Mouse (Mus musculus): ENCODE data around the gene Itfg1. TPM values are rescaled to one million over a fixed set of nuclear protein-coding genes. Genes with fewer than 3 reads are reported as not detected.
"Not testable (repeated sequence)": the region's sequence is repeated elsewhere in the genome, so short reads cannot be mapped to it uniquely, and the experiment has no call there.

Itfg1 gene
- polyA plus RNA-seq, 1 experiment from 2014 or later, result 58.9 TPM

- Histone ChIP-seq H3K27me3 (replicated peaks; ENCODE audit: control insufficient read depth, insufficient read depth, low read length) (no peaks in the 10 kb centered on the region), H3K4me1 (ENCODE audit: control insufficient read depth, insufficient read depth, low read length) (no peaks in the 10 kb centered on the region), H3K4me2 (ENCODE audit: low read depth, low read length) (no peak overlapping the region), H3K36me3 (ENCODE audit: control insufficient read depth, insufficient read depth, low read length) (no peaks in the 10 kb centered on the region), H3K9me3 (ENCODE audit: control insufficient read depth, low read length) (no peaks in the 10 kb centered on the region), H3K9ac (ENCODE audit: low read depth, low read length) (no peak overlapping the region), H3K27ac (ENCODE audit: low read length) (no peak overlapping the region), H3K4me3 (ENCODE audit: low read length) (no peak overlapping the region)
- ATAC-seq, result no peak
Measured at GRCm38 (mm10) chr8:85845887-85846286, 5.2 kb upstream of the Itfg1 start.

- peak overlapping the region; percentile 86 for H3K4me2 ChIP-seq (ENCODE audit: low read depth, low read length)
- no peaks in the 10 kb centered on the region for H3K27me3 ChIP-seq (replicated peaks; ENCODE audit: control insufficient read depth, insufficient read depth, low read length)
- no peaks in the 10 kb centered on the region for H3K9me3 ChIP-seq (ENCODE audit: control insufficient read depth, low read length)
- peak overlapping the region; percentile 92 for H3K9ac ChIP-seq (ENCODE audit: low read depth, low read length)
- H3K4me3 ChIP-seq (ENCODE audit: low read length), result peak overlapping the region; percentile 87
- ATAC-seq, result no peak
- WGBS, result 8% methylated on average over 4 of the region's 4 CpGs
- H3K27ac ChIP-seq (ENCODE audit: low read length), result peak overlapping the region; percentile 97; the same call in 1 of the 2 replicates
- H3K4me1 ChIP-seq (ENCODE audit: control insufficient read depth, insufficient read depth, low read length), result peaks cover 7% of the 10 kb centered on the region
- no peaks in the 10 kb centered on the region for H3K36me3 ChIP-seq (ENCODE audit: control insufficient read depth, insufficient read depth, low read length)
Measured at GRCm38 (mm10) chr8:85841489-85841795, 721 bp upstream of the Itfg1 start.

- peak overlapping the region; percentile 97 for H3K27ac ChIP-seq (ENCODE audit: low read length)
- H3K4me2 ChIP-seq (ENCODE audit: low read depth, low read length), result peak overlapping the region; percentile 86
- H3K9ac ChIP-seq (ENCODE audit: low read depth, low read length), result peak overlapping the region; percentile 92
- no peaks in the 10 kb centered on the region for H3K9me3 ChIP-seq (ENCODE audit: control insufficient read depth, low read length)
- peaks cover 7% of the 10 kb centered on the region for H3K4me1 ChIP-seq (ENCODE audit: control insufficient read depth, insufficient read depth, low read length)
- no peak for ATAC-seq
- H3K27me3 ChIP-seq (replicated peaks; ENCODE audit: control insufficient read depth, insufficient read depth, low read length), result no peaks in the 10 kb centered on the region
- H3K36me3 ChIP-seq (ENCODE audit: control insufficient read depth, insufficient read depth, low read length), result no peaks in the 10 kb centered on the region
- H3K4me3 ChIP-seq (ENCODE audit: low read length), result peak overlapping the region; percentile 87
- 1% methylated on average over 21 of the region's 21 CpGs for WGBS
Measured at GRCm38 (mm10) chr8:85839916-85840656, 635 bp downstream of the Itfg1 start.

GRCm38 (mm10) chr8:85813621-85814020 is 27.1 kb downstream of the Itfg1 start:
- Histone ChIP-seq H3K27me3 (replicated peaks; ENCODE audit: control insufficient read depth, insufficient read depth, low read length) (no peaks in the 10 kb centered on the region), H3K27ac (ENCODE audit: low read length) (no peak overlapping the region), H3K4me3 (ENCODE audit: low read length) (no peak overlapping the region), H3K36me3 (ENCODE audit: control insufficient read depth, insufficient read depth, low read length) (peaks cover 2% of the 10 kb centered on the region; the same call in 1 of the 2 replicates), H3K4me1 (ENCODE audit: control insufficient read depth, insufficient read depth, low read length) (no peaks in the 10 kb centered on the region), H3K9me3 (ENCODE audit: control insufficient read depth, low read length) (no peaks in the 10 kb centered on the region), H3K4me2 (ENCODE audit: low read depth, low read length) (no peak overlapping the region), H3K9ac (ENCODE audit: low read depth, low read length) (no peak overlapping the region)
- no peak for ATAC-seq

GRCm38 (mm10) chr8:85801408-85801807 is 39.3 kb downstream of the Itfg1 start:
- no peak overlapping the region for H3K4me3 ChIP-seq (ENCODE audit: low read length)
- ATAC-seq, result no peak
- WGBS, result 91% methylated on average over 1 of the region's 1 CpGs

GRCm38 (mm10) chr8:85800164-85800563 is 40.6 kb downstream of the Itfg1 start:
- no peaks in the 10 kb centered on the region for H3K4me1 ChIP-seq (ENCODE audit: control insufficient read depth, insufficient read depth, low read length)
- no peak overlapping the region for H3K4me2 ChIP-seq (ENCODE audit: low read depth, low read length)
- H3K9me3 ChIP-seq (ENCODE audit: control insufficient read depth, low read length), result no peaks in the 10 kb centered on the region
- H3K27me3 ChIP-seq (replicated peaks; ENCODE audit: control insufficient read depth, insufficient read depth, low read length), result no peaks in the 10 kb centered on the region
- H3K9ac ChIP-seq (ENCODE audit: low read depth, low read length), result no peak overlapping the region
- H3K4me3 ChIP-seq (ENCODE audit: low read length), result no peak overlapping the region
- H3K27ac ChIP-seq (ENCODE audit: low read length), result no peak overlapping the region
- WGBS, result 100% methylated on average over 1 of the region's 1 CpGs
- H3K36me3 ChIP-seq (ENCODE audit: control insufficient read depth, insufficient read depth, low read length), result no peaks in the 10 kb centered on the region
- ATAC-seq, result no peak

More at GRCm38 (mm10) chr8:85801408-85801807, 39.3 kb downstream of the Itfg1 start:
- no peak overlapping the region for H3K4me2 ChIP-seq (ENCODE audit: low read depth, low read length)
- H3K9me3 ChIP-seq (ENCODE audit: control insufficient read depth, low read length), result no peaks in the 10 kb centered on the region
- no peak overlapping the region for H3K9ac ChIP-seq (ENCODE audit: low read depth, low read length)
- no peaks in the 10 kb centered on the region for H3K4me1 ChIP-seq (ENCODE audit: control insufficient read depth, insufficient read depth, low read length)
- no peaks in the 10 kb centered on the region for H3K27me3 ChIP-seq (replicated peaks; ENCODE audit: control insufficient read depth, insufficient read depth, low read length)
- no peak overlapping the region for H3K27ac ChIP-seq (ENCODE audit: low read length)
- H3K36me3 ChIP-seq (ENCODE audit: control insufficient read depth, insufficient read depth, low read length), result no peaks in the 10 kb centered on the region

- H3K36me3 ChIP-seq (ENCODE audit: control insufficient read depth, insufficient read depth, low read length); H3K4me1 ChIP-seq (ENCODE audit: control insufficient read depth, insufficient read depth, low read length); H3K4me3 ChIP-seq (ENCODE audit: low read length); H3K27ac ChIP-seq (ENCODE audit: low read length); H3K4me2 ChIP-seq (ENCODE audit: low read depth, low read length); H3K9ac ChIP-seq (ENCODE audit: low read depth, low read length); H3K27me3 ChIP-seq (replicated peaks; ENCODE audit: control insufficient read depth, insufficient read depth, low read length); H3K9me3 ChIP-seq (ENCODE audit: control insufficient read depth, low read length): not testable (repeated sequence)
- ATAC-seq, result peak; percentile 67; the same call in 1 of the 2 replicates
- WGBS, result 67% methylated on average over 1 of the region's 1 CpGs
Measured at GRCm38 (mm10) chr8:85796392-85796791, 44.3 kb downstream of the Itfg1 start.

- Histone ChIP-seq H3K27ac (ENCODE audit: low read length) (no peak overlapping the region), H3K4me3 (ENCODE audit: low read length) (no peak overlapping the region), H3K9ac (ENCODE audit: low read depth, low read length) (no peak overlapping the region), H3K27me3 (replicated peaks; ENCODE audit: control insufficient read depth, insufficient read depth, low read length) (no peaks in the 10 kb centered on the region), H3K9me3 (ENCODE audit: control insufficient read depth, low read length) (no peaks in the 10 kb centered on the region), H3K36me3 (ENCODE audit: control insufficient read depth, insufficient read depth, low read length) (no peaks in the 10 kb centered on the region), H3K4me2 (ENCODE audit: low read depth, low read length) (no peak overlapping the region), H3K4me1 (ENCODE audit: control insufficient read depth, insufficient read depth, low read length) (no peaks in the 10 kb centered on the region)
- no peak for ATAC-seq
- 90% methylated on average over 3 of the region's 3 CpGs for WGBS
Measured at GRCm38 (mm10) chr8:85788341-85788740, 52.4 kb downstream of the Itfg1 start.

GRCm38 (mm10) chr8:85787909-85788308 is 52.8 kb downstream of the Itfg1 start:
- Histone ChIP-seq H3K9me3 (ENCODE audit: control insufficient read depth, low read length) (no peaks in the 10 kb centered on the region), H3K4me2 (ENCODE audit: low read depth, low read length) (no peak overlapping the region), H3K4me1 (ENCODE audit: control insufficient read depth, insufficient read depth, low read length) (no peaks in the 10 kb centered on the region), H3K27ac (ENCODE audit: low read length) (no peak overlapping the region), H3K36me3 (ENCODE audit: control insufficient read depth, insufficient read depth, low read length) (no peaks in the 10 kb centered on the region), H3K27me3 (replicated peaks; ENCODE audit: control insufficient read depth, insufficient read depth, low read length) (no peaks in the 10 kb centered on the region), H3K4me3 (ENCODE audit: low read length) (no peak overlapping the region), H3K9ac (ENCODE audit: low read depth, low read length) (no peak overlapping the region)
- no peak for ATAC-seq
- WGBS, result 96% methylated on average over 3 of the region's 4 CpGs

GRCm38 (mm10) chr8:85785506-85785905 is 55.2 kb downstream of the Itfg1 start:
- Histone ChIP-seq H3K4me3 (ENCODE audit: low read length) (no peak overlapping the region), H3K27me3 (replicated peaks; ENCODE audit: control insufficient read depth, insufficient read depth, low read length) (no peaks in the 10 kb centered on the region), H3K4me2 (ENCODE audit: low read depth, low read length) (no peak overlapping the region), H3K9ac (ENCODE audit: low read depth, low read length) (no peak overlapping the region), H3K4me1 (ENCODE audit: control insufficient read depth, insufficient read depth, low read length) (no peaks in the 10 kb centered on the region), H3K36me3 (ENCODE audit: control insufficient read depth, insufficient read depth, low read length) (no peaks in the 10 kb centered on the region), H3K27ac (ENCODE audit: low read length) (no peak overlapping the region), H3K9me3 (ENCODE audit: control insufficient read depth, low read length) (no peaks in the 10 kb centered on the region)
- 67% methylated on average over 1 of the region's 1 CpGs for WGBS
- no peak for ATAC-seq

All from intestine, embryonic 16.5 days (tissue).